Mouse (Mus musculus) heart, adult 8-10 months (tissue): ENCODE results near the gene Dlg2. TPM values are rescaled to one million over a fixed set of nuclear protein-coding genes. Genes with fewer than 3 reads are reported as not detected.

Experiments
- DNase-seq: peaks from one replicate; pipeline ENCODE4 v3.0.0; 2022; ENCODE audit warnings: low spot score
- total RNA-seq, 4 experiments: library from RNA; stranded (reverse); gene quantifications; 2 replicates each; pipeline ENCODE4 v1.2.4; 2022

Gene Dlg2
- total RNA-seq, 4 experiments from 2014 or later: 2.0 to 2.8 (median 2.3) TPM

- DNase-seq: no peak
These were observed 966.2 kb downstream of the Dlg2 start for GRCm38 (mm10) chr7:91442447-91443376.

- DNase-seq: no peak
These were observed 966.9 kb downstream of the Dlg2 start for GRCm38 (mm10) chr7:91443377-91443714.

GRCm38 (mm10) chr7:91443913-91444312 lies 967.4 kb downstream of the Dlg2 start:
- no peak for DNase-seq

- DNase-seq: no peak
These were observed 968.3 kb downstream of the Dlg2 start for GRCm38 (mm10) chr7:91444728-91445127.

- DNase-seq: no peak
These were observed 980.3 kb downstream of the Dlg2 start for GRCm38 (mm10) chr7:91456796-91457195.

GRCm38 (mm10) chr7:91457207-91457606 lies 980.7 kb downstream of the Dlg2 start:
- DNase-seq: peak; percentile 27

GRCm38 (mm10) chr7:91461352-91461751 lies 984.9 kb downstream of the Dlg2 start:
- no peak for DNase-seq

GRCm38 (mm10) chr7:91463256-91463655 lies 986.8 kb downstream of the Dlg2 start:
- no peak for DNase-seq

GRCm38 (mm10) chr7:91467061-91467460 lies 990.6 kb downstream of the Dlg2 start:
- no peak for DNase-seq

- no peak for DNase-seq
These were observed 1002.7 kb downstream of the Dlg2 start for GRCm38 (mm10) chr7:91479145-91479544.

GRCm38 (mm10) chr7:91481574-91482197 lies 1005.2 kb downstream of the Dlg2 start:
- DNase-seq: no peak

- no peak for DNase-seq
These were observed 1016.8 kb downstream of the Dlg2 start for GRCm38 (mm10) chr7:91493234-91493633.

GRCm38 (mm10) chr7:91495526-91495925 lies 1019.1 kb downstream of the Dlg2 start:
- DNase-seq: no peak

GRCm38 (mm10) chr7:91511119-91511518 lies 1034.6 kb downstream of the Dlg2 start:
- DNase-seq: no peak

GRCm38 (mm10) chr7:91514445-91514844 lies 1038.0 kb downstream of the Dlg2 start:
- DNase-seq: no peak

- DNase-seq: no peak
These were observed 1039.8 kb downstream of the Dlg2 start for GRCm38 (mm10) chr7:91516225-91516624.

GRCm38 (mm10) chr7:91525859-91526258 lies 1049.4 kb downstream of the Dlg2 start:
- DNase-seq: no peak

GRCm38 (mm10) chr7:91542597-91543285 lies 1066.3 kb downstream of the Dlg2 start:
- DNase-seq: no peak

GRCm38 (mm10) chr7:91543286-91543650 lies 1066.8 kb downstream of the Dlg2 start:
- no peak for DNase-seq

GRCm38 (mm10) chr7:91544600-91544999 lies 1068.1 kb downstream of the Dlg2 start:
- DNase-seq: no peak

GRCm38 (mm10) chr7:91548796-91549195 lies 1072.3 kb downstream of the Dlg2 start:
- DNase-seq: no peak

- DNase-seq: no peak
These were observed 1081.1 kb downstream of the Dlg2 start for GRCm38 (mm10) chr7:91557582-91557981.

GRCm38 (mm10) chr7:91567423-91567822 lies 1091.0 kb downstream of the Dlg2 start:
- DNase-seq: no peak
